Mouse (Mus musculus): ENCODE measurements at regions not wholly inside any gene's neighbourhood (a gene's known extent, or its start where the extent isn't known, plus 50 kb on each side); places are given as distances from the start of the nearest gene placed in this dataset.
"Not testable (repeated sequence)": the region's sequence is repeated elsewhere in the genome, so short reads cannot be mapped to it uniquely, and the experiment has no call there.

- no peak for ATAC-seq (ENCODE audit: insufficient read depth)
- no peak overlapping the region for H3K27ac ChIP-seq (replicated peaks)
- H3K4me3 ChIP-seq (replicated peaks), result no peak overlapping the region
- no peaks in the 10 kb centered on the region for H3K4me1 ChIP-seq (replicated peaks)
- H3K4me2 ChIP-seq, result no peak overlapping the region
- H3K9ac ChIP-seq, result no peak overlapping the region
- H3K9me3 ChIP-seq (replicated peaks), result 0 out of 2 replicates have a peak, but pooled peaks cover 5% of the 10 kb centered on the region
- H3K27me3 ChIP-seq, result no peaks in the 10 kb centered on the region
- no peaks in the 10 kb centered on the region for H3K36me3 ChIP-seq (replicated peaks)
These were observed 58.4 kb downstream of the Ly6f start for GRCm38 (mm10) chr15:75326586-75326985.

DNA sequence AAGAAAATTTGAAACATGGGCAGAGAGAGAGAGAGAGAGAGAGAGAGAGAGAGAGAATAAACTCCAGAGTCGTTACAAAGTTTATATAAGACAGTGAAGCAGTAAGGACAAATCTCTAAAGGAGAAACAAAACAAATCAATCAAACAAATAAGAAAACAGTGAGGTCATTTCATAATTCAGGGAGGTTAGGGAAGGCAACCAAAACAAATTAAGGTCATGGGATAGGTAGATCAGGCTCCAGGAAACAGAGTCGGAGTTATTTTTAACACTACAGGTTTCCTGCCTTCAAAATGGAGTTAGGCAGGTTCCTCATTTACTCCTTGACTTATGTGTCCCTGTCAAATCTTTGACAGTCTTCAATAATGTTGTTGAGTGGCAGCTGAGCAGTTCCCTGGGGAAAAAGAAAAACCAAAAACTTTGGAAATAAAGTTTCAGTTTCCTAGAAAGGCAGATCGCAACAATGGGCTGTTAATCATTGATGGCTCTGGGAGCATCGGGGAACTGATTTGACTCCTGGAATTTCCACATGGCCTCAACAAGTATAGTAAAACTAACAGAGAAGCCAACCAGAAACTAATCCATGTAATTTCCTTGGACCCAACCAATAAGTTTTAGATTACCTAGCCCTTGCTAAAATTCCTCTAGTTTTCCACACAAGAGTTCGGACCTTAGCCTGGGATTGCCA is 88.0 kb downstream of the Ly6f start:
- ATAC-seq (ENCODE audit: insufficient read depth), result no peak
- WGBS (ENCODE audit: insufficient replicate concordance), result 43% methylated on average over 5 of the region's 5 CpGs
- H3K9me3 ChIP-seq (replicated peaks), result no peaks in the 10 kb centered on the region
- no peak overlapping the region for H3K4me3 ChIP-seq (replicated peaks)
- H3K36me3 ChIP-seq (replicated peaks), result no peaks in the 10 kb centered on the region
- no peaks in the 10 kb centered on the region for H3K27me3 ChIP-seq
- no peak overlapping the region for H3K9ac ChIP-seq
- no peak overlapping the region for H3K4me2 ChIP-seq
- H3K4me1 ChIP-seq (replicated peaks), result no peaks in the 10 kb centered on the region
- H3K27ac ChIP-seq (replicated peaks), result no peak overlapping the region

DNA sequence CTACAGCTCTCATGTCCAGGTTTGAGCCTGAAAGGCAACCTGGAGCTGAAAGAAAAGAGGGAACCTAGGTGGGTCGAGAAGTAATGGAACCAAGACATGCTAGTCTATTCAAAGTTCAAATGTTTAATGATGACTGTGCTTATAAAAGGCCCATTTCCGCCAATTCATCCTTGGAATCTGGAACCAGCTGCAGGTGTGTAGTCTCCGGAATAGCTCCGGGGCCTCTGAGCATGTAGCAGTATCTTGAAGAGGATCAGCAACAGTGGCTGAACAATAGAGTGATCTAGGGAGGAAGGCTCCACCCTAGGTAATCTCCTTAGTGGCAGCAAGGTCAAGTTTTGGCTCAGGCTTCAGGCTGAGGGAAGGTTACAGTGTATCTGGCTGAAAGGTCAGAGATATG is 103.4 kb downstream of the Ly6f start:
- no peaks in the 10 kb centered on the region for H3K36me3 ChIP-seq (replicated peaks)
- ATAC-seq (ENCODE audit: insufficient read depth), result no peak

DNA sequence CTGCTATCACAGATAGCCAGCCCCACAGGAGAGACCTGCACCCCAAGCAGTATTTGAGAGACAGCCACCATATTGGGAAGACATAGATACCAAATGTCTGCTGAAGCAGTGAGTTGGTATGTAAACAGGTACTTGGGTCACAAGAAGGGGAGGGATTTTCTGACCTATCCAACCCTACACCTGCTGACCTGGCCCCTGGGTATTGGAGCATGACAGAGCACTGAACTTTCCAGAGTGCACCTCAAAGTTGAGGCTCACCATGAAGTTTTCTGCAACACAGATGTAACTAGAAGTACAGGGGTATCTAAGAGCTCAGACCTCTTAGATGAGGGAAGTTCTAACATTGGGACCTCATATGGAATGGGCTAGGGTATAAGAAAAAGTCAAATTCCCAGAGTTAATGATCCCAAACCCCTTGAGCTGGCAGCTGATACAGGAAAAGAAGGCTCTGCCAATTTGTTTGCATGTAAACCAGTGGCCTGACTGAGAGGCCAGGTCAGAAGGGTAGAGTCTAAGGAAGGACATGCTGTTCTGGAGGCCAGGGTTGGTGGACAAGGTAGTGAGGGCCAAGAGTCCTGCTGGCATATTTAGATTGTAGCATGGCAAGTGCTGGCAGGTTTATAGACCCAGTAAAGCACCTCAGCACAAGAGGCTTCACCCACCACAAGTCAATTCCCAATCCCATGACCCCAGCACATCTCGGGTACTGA is 108.3 kb downstream of the Ly6f start:
- Histone ChIP-seq H3K4me1 (replicated peaks) (no peaks in the 10 kb centered on the region), H3K4me3 (replicated peaks) (no peak overlapping the region), H3K27ac (replicated peaks) (no peak overlapping the region), H3K9ac (no peak overlapping the region), H3K9me3 (replicated peaks) (no peaks in the 10 kb centered on the region), H3K27me3 (no peaks in the 10 kb centered on the region), H3K4me2 (no peak overlapping the region), H3K36me3 (replicated peaks) (no peaks in the 10 kb centered on the region)
- 37% methylated on average over 1 of the region's 1 CpGs for WGBS (ENCODE audit: insufficient replicate concordance)
- ATAC-seq (ENCODE audit: insufficient read depth), result no peak

More for the DNA sequence above, 103.4 kb downstream of the Ly6f start:
- H3K4me3 ChIP-seq (replicated peaks), result no peak overlapping the region
- H3K27ac ChIP-seq (replicated peaks), result no peak overlapping the region
- no peak overlapping the region for H3K4me2 ChIP-seq
- no peaks in the 10 kb centered on the region for H3K9me3 ChIP-seq (replicated peaks)
- 58% methylated on average over 4 of the region's 4 CpGs for WGBS (ENCODE audit: insufficient replicate concordance)
- H3K9ac ChIP-seq, result no peak overlapping the region
- H3K27me3 ChIP-seq, result no peaks in the 10 kb centered on the region
- H3K4me1 ChIP-seq (replicated peaks), result no peaks in the 10 kb centered on the region

- no peak overlapping the region for H3K9ac ChIP-seq
- H3K36me3 ChIP-seq (replicated peaks), result no peaks in the 10 kb centered on the region
- no peaks in the 10 kb centered on the region for H3K9me3 ChIP-seq (replicated peaks)
- WGBS (ENCODE audit: insufficient replicate concordance), result 58% methylated on average over 3 of the region's 3 CpGs
- no peak overlapping the region for H3K27ac ChIP-seq (replicated peaks)
- H3K4me1 ChIP-seq (replicated peaks), result no peaks in the 10 kb centered on the region
- no peak for ATAC-seq (ENCODE audit: insufficient read depth)
- no peak overlapping the region for H3K4me3 ChIP-seq (replicated peaks)
- no peaks in the 10 kb centered on the region for H3K27me3 ChIP-seq
- H3K4me2 ChIP-seq, result no peak overlapping the region
These were observed 109.9 kb downstream of the Ly6f start for GRCm38 (mm10) chr15:75378136-75378535.

DNA sequence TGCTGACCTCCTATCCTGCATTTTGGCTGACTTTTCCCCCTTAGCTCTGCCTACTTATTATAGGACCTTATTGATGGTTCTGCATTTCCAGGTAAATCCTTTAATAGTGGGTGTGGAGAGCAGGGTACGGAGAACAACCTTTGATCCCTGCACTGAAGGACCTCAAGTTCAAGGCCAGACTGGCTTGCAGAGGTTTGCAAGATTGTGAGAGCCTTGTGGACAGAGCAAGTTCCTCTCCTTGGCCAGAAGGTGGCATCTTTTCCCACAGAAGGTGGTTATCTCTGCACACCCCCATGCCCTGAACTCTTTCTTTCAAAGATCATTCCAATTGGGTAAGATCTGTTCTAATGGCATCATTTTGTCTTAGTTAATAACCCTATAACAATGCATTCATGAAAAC is 111.6 kb downstream of the Ly6f start:
- no peak for ATAC-seq (ENCODE audit: insufficient read depth)
- no peaks in the 10 kb centered on the region for H3K27me3 ChIP-seq
- H3K9me3 ChIP-seq (replicated peaks), result no peaks in the 10 kb centered on the region
- no peak overlapping the region for H3K4me3 ChIP-seq (replicated peaks)
- H3K9ac ChIP-seq, result no peak overlapping the region
- WGBS (ENCODE audit: insufficient replicate concordance), result 50% methylated on average over 1 of the region's 1 CpGs
- no peaks in the 10 kb centered on the region for H3K4me1 ChIP-seq (replicated peaks)
- H3K4me2 ChIP-seq, result no peak overlapping the region
- H3K27ac ChIP-seq (replicated peaks), result no peak overlapping the region
- no peaks in the 10 kb centered on the region for H3K36me3 ChIP-seq (replicated peaks)

- no peaks in the 10 kb centered on the region for H3K36me3 ChIP-seq (replicated peaks)
- 62% methylated on average over 5 of the region's 5 CpGs for WGBS (ENCODE audit: insufficient replicate concordance)
- no peak overlapping the region for H3K4me2 ChIP-seq
- H3K27ac ChIP-seq (replicated peaks), result no peak overlapping the region
- no peak overlapping the region for H3K4me3 ChIP-seq (replicated peaks)
- no peak for ATAC-seq (ENCODE audit: insufficient read depth)
- H3K4me1 ChIP-seq (replicated peaks), result no peaks in the 10 kb centered on the region
- no peaks in the 10 kb centered on the region for H3K9me3 ChIP-seq (replicated peaks)
- H3K9ac ChIP-seq, result no peak overlapping the region
- no peaks in the 10 kb centered on the region for H3K27me3 ChIP-seq
These were observed 114.2 kb downstream of the Ly6f start for GRCm38 (mm10) chr15:75382191-75382950.

DNA sequence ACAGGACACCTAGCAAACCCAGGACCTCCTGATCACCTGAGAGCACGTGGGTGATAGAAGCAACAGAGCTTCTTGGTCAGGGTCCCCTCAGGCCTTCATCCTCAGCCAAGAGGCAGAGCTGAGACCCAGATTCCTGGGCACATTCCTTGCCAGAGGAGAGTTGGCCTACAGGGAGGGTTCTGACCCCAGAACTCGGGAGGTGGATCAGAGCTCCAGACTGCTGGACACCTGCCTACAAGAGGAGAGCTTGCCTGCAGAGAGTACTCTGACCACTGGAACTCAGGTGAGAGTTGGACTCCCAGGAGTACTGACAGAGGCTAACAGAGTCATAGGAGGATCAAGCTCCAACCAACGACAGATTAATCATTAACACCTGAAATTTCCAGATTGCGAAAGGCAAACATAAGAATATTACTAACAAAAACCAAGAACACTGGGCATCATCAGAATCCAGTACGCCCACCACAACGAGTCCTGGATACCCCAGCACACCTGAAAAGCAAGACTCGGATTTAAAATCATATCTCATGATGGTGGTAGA is 124.8 kb downstream of the Ly6f start:
- not testable (repeated sequence) for H3K9me3 ChIP-seq (replicated peaks); H3K9ac ChIP-seq; ATAC-seq (ENCODE audit: insufficient read depth); H3K4me2 ChIP-seq; H3K4me1 ChIP-seq (replicated peaks); H3K4me3 ChIP-seq (replicated peaks); H3K27me3 ChIP-seq; H3K36me3 ChIP-seq (replicated peaks)
- H3K27ac ChIP-seq (replicated peaks), result peak overlapping the region; percentile 59
- 45% methylated on average over 7 of the region's 7 CpGs for WGBS (ENCODE audit: insufficient replicate concordance)

DNA sequence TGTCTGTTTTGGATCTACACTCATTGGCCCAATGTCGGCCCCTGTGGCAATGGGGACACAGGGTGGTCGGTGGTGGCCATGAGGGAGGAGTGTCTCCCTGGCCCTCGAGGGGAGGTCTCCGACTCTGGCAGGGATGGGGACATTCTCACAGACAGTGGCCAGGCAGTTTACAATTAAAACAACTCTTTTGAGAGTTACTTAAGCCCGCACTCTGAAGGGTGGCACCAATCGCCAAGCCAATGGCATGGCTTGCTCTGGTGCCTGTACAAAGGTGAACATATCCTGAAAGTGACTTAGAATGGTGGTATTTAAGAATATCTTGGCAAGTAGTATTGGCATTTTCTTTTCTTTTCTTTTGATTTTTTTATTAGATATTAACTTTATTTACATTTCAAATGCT is 129.1 kb downstream of the Ly6f start:
- Histone ChIP-seq H3K36me3 (replicated peaks) (no peaks in the 10 kb centered on the region), H3K4me2 (no peak overlapping the region), H3K4me1 (replicated peaks) (no peaks in the 10 kb centered on the region), H3K27me3 (no peaks in the 10 kb centered on the region), H3K9ac (no peak overlapping the region), H3K9me3 (replicated peaks) (no peaks in the 10 kb centered on the region), H3K27ac (replicated peaks) (no peak overlapping the region), H3K4me3 (replicated peaks) (no peak overlapping the region)
- 68% methylated on average over 6 of the region's 6 CpGs for WGBS (ENCODE audit: insufficient replicate concordance)
- ATAC-seq (ENCODE audit: insufficient read depth), result no peak

All from liver, embryonic 15.5 days (tissue).